Mouse (Mus musculus): Measurements from ENCODE around the gene Aprt. TPM values are rescaled to one million over a fixed set of nuclear protein-coding genes. Genes with fewer than 3 reads are reported as not detected.

Aprt gene
- polyA plus RNA-seq, 1 experiment from 2014 or later, result 247 TPM

DNA sequence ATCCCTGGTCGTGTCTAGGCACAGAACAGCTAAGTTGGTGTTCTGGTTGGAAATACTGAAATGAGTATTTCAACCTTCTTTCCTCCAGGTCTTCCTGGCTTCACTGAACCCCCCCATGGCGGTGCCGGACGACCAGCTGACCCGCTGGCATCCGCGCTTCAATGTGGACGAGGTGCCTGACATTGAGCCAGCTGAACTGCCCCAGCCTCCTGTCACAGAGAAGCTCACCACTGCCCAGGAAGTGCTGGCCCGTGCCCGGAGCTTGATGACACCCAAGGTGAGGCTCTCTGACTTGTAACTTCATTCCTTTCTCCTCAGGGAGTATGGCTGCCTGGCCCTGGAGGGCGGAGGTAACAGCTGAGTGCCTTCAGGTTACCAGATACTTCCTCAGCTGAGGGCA, 5.6 kb downstream of the Aprt start:
- no peak overlapping the region for H3K4me2 ChIP-seq (ENCODE audit: low read length)
- no peak overlapping the region for H3K27ac ChIP-seq (ENCODE audit: low read depth, low read length)
- ATAC-seq, result no peak
- H3K36me3 ChIP-seq (ENCODE audit: control insufficient read depth, insufficient read depth, low read length), result peaks cover 36% of the 10 kb centered on the region
- no peak for DNase-seq (ENCODE audit: low spot score)
- H3K4me3 ChIP-seq (ENCODE audit: low read depth, low read length), result no peak overlapping the region
- peaks cover 23% of the 10 kb centered on the region for H3K4me1 ChIP-seq (ENCODE audit: control insufficient read depth, insufficient read depth, low read length)
- H3K27me3 ChIP-seq (replicated peaks; ENCODE audit: control insufficient read depth, insufficient read depth, low read length), result no peaks in the 10 kb centered on the region
- no peak overlapping the region for H3K9ac ChIP-seq (ENCODE audit: low read length)
- 96% methylated on average over 11 of the region's 11 CpGs for WGBS
- no peaks in the 10 kb centered on the region for H3K9me3 ChIP-seq (replicated peaks; ENCODE audit: control insufficient read depth, low read length)

DNA sequence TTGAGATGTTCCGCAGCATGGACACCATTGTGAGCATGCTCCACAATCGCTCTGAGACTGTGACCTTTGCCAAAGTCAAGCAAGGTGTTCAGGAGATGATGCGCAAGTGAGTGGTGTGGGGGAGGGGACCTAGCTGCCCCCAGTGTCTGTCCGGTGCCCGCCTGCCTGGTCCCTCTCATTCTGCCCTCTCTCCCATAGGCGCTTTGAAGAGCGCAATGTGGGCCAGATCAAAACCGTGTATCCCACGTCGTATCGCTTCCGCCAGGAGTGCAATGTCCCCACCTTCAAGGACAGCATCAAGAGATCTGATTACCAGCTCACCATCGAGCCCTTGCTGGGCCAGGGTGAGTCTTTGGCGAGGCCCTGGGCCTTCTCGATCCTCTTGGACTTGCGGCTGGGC, 6.7 kb downstream of the Aprt start:
- 97% methylated on average over 16 of the region's 16 CpGs for WGBS
- Histone ChIP-seq H3K9me3 (replicated peaks; ENCODE audit: control insufficient read depth, low read length) (no peaks in the 10 kb centered on the region), H3K4me3 (ENCODE audit: low read depth, low read length) (no peak overlapping the region), H3K27ac (ENCODE audit: low read depth, low read length) (no peak overlapping the region), H3K27me3 (replicated peaks; ENCODE audit: control insufficient read depth, insufficient read depth, low read length) (no peaks in the 10 kb centered on the region), H3K4me1 (ENCODE audit: control insufficient read depth, insufficient read depth, low read length) (peaks cover 13% of the 10 kb centered on the region), H3K4me2 (ENCODE audit: low read length) (no peak overlapping the region), H3K36me3 (ENCODE audit: control insufficient read depth, insufficient read depth, low read length) (peaks cover 36% of the 10 kb centered on the region), H3K9ac (ENCODE audit: low read length) (no peak overlapping the region)
- DNase-seq (ENCODE audit: low spot score) (no peak), ATAC-seq (no peak)

DNA sequence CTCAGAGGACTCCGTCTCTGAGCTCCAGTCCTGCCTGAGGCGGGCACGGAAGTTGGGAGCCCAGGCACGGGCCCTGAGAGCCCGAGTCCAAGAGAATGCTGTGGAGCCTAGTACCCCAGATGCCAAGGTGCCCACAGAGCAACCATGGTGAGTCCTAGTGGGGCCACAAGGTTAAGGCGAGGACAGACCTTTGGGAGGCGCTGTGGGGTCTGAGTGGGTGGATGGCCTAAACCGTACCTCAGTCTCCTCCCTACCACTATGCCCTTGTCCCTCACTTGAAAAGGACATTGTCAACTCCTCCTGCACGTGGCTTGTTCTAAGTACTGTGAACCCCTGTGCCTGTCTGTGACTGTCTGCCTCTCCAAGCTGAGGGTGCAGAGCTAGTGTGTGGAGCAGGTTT, 7.4 kb downstream of the Aprt start:
- peaks cover 32% of the 10 kb centered on the region for H3K36me3 ChIP-seq (ENCODE audit: control insufficient read depth, insufficient read depth, low read length)
- H3K4me3 ChIP-seq (ENCODE audit: low read depth, low read length), result peak overlapping the region; percentile 84
- ATAC-seq (no peak), DNase-seq (ENCODE audit: low spot score) (no peak)
- peak overlapping the region; percentile 89 for H3K4me2 ChIP-seq (ENCODE audit: low read length)
- peak overlapping the region; percentile 84 for H3K9ac ChIP-seq (ENCODE audit: low read length)
- no peak overlapping the region for H3K27ac ChIP-seq (ENCODE audit: low read depth, low read length)
- no peaks in the 10 kb centered on the region for H3K9me3 ChIP-seq (replicated peaks; ENCODE audit: control insufficient read depth, low read length)
- H3K27me3 ChIP-seq (replicated peaks; ENCODE audit: control insufficient read depth, insufficient read depth, low read length), result no peaks in the 10 kb centered on the region
- H3K4me1 ChIP-seq (ENCODE audit: control insufficient read depth, insufficient read depth, low read length), result peaks cover 13% of the 10 kb centered on the region
- 69% methylated on average over 9 of the region's 9 CpGs for WGBS

DNA sequence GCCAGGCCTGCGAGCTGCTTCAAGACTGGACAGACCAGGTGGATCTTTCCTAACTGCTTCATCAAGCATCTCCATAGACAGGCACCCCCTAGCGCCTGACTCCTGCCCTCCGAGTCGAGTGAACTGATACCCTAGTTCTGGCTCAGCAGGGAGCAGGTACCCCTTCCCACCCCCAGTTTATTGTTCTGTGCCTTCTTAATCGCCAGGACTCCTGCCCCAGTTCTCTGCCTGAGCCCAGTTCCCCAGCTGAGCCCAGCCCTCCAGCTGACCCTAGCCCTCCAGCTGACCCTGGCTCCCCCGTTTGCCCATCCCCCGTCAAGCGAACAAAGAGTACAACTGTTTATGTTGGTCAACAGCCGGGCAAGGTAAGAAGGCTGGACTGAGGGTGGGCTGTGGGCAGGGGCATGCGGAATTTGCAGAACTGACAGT, 7.8 kb downstream of the Aprt start:
- H3K4me1 ChIP-seq (ENCODE audit: control insufficient read depth, insufficient read depth, low read length), result peaks cover 13% of the 10 kb centered on the region
- peak overlapping the region; percentile 84 for H3K9ac ChIP-seq (ENCODE audit: low read length)
- no peak overlapping the region for H3K27ac ChIP-seq (ENCODE audit: low read depth, low read length)
- no peak for ATAC-seq
- H3K27me3 ChIP-seq (replicated peaks; ENCODE audit: control insufficient read depth, insufficient read depth, low read length), result no peaks in the 10 kb centered on the region
- peak overlapping the region; percentile 89 for H3K4me2 ChIP-seq (ENCODE audit: low read length)
- H3K9me3 ChIP-seq (replicated peaks; ENCODE audit: control insufficient read depth, low read length), result no peaks in the 10 kb centered on the region
- 8% methylated on average over 10 of the region's 10 CpGs for WGBS
- H3K36me3 ChIP-seq (ENCODE audit: control insufficient read depth, insufficient read depth, low read length), result peaks cover 29% of the 10 kb centered on the region
- DNase-seq (ENCODE audit: low spot score), result no peak
- H3K4me3 ChIP-seq (ENCODE audit: low read depth, low read length), result peak overlapping the region; percentile 84

DNA sequence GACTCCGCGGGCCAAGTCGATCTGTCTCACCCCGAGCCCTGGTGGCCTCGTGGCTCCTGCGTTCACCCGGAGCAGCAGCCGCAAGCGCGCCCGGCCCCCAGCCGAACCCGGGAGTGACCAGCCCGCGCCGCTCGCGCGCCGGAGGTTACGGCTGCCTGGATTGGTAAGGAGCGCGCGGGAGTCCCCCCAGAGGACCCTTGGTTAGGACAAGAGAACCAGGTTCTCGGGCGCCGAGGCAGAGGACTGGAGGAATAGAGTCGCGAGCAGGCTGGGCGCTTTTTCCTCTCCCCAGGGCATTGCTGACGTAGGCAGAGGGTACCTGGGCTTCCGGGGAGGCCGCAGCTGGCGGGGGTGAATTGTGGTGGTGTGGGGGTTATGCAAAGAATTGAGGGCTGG, 8.6 kb downstream of the Aprt start:
- H3K36me3 ChIP-seq (ENCODE audit: control insufficient read depth, insufficient read depth, low read length), result peaks cover 29% of the 10 kb centered on the region
- peak overlapping the region; percentile 84 for H3K4me3 ChIP-seq (ENCODE audit: low read depth, low read length)
- H3K9ac ChIP-seq (ENCODE audit: low read length), result peak overlapping the region; percentile 84
- H3K9me3 ChIP-seq (replicated peaks; ENCODE audit: control insufficient read depth, low read length), result no peaks in the 10 kb centered on the region
- under 1% methylated on average over 34 of the region's 34 CpGs for WGBS
- DNase-seq (ENCODE audit: low spot score), result no peak
- peak overlapping the region; percentile 89 for H3K4me2 ChIP-seq (ENCODE audit: low read length)
- peaks cover 13% of the 10 kb centered on the region for H3K4me1 ChIP-seq (ENCODE audit: control insufficient read depth, insufficient read depth, low read length)
- H3K27ac ChIP-seq (ENCODE audit: low read depth, low read length), result peak overlapping the region; percentile 68
- H3K27me3 ChIP-seq (replicated peaks; ENCODE audit: control insufficient read depth, insufficient read depth, low read length), result no peaks in the 10 kb centered on the region
- ATAC-seq, result peak; percentile 57; the same call in 1 of the 2 replicates

DNA sequence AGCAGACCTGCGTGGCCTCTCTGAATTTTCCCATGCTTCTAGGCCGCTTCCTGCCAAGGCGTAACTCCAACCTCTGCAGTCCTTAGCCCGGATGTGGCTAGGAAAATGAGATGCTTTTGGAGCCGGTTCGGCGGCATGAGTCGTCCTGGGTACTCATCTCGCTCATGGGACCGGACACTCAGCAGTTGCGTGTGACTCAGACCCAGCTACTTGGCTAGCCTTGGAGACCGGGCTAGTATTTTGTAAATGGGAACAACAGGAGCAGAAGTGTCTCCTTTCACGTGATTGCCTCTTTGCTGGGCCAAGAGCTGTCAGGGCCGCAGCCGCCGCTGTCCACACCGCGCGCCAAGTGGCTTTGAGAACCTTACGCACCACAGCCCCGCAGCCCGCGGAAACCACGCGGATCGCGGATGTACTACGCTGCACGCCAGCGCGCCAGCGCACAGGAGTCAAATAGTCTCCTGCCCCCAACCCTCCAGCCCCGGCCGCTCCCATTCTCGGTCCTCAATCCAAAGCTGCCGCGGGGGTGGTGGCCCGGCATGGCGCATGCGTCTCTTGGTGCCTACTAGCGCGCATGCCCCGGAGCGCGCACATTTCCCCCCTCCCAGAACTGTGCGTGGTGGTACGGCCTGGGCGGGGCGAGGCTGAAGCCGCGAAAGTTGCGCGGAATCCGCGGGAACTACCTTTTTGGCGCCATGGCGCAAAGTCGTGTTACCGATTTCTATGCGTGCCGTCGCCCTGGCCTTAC, 9.2 kb downstream of the Aprt start, which contains the start of gene Cdt1:
Gene Cdt1 (plus strand): TSS at position 655 of the 748 bp plus-strand sequence.
- H3K4me1 ChIP-seq (ENCODE audit: control insufficient read depth, insufficient read depth, low read length), result peaks cover 13% of the 10 kb centered on the region
- H3K4me3 ChIP-seq (ENCODE audit: low read depth, low read length), result peak within 1 kb of the TSS; percentile 84
- H3K27me3 ChIP-seq (replicated peaks; ENCODE audit: control insufficient read depth, insufficient read depth, low read length), result no peaks in the 10 kb centered on the region
- H3K9ac ChIP-seq (ENCODE audit: low read length), result peak within 1 kb of the TSS; percentile 84
- under 1% methylated on average over 60 of the region's 62 CpGs for WGBS
- peaks cover 27% of the 10 kb centered on the region for H3K36me3 ChIP-seq (ENCODE audit: control insufficient read depth, insufficient read depth, low read length)
- DNase-seq (ENCODE audit: low spot score) (peak; percentile 97), ATAC-seq (peak; percentile 98)
- H3K9me3 ChIP-seq (replicated peaks; ENCODE audit: control insufficient read depth, low read length), result no peaks in the 10 kb centered on the region
- peak within 1 kb of the TSS; percentile 82 for H3K27ac ChIP-seq (ENCODE audit: low read depth, low read length)
- peak within 1 kb of the TSS; percentile 89 for H3K4me2 ChIP-seq (ENCODE audit: low read length)

DNA sequence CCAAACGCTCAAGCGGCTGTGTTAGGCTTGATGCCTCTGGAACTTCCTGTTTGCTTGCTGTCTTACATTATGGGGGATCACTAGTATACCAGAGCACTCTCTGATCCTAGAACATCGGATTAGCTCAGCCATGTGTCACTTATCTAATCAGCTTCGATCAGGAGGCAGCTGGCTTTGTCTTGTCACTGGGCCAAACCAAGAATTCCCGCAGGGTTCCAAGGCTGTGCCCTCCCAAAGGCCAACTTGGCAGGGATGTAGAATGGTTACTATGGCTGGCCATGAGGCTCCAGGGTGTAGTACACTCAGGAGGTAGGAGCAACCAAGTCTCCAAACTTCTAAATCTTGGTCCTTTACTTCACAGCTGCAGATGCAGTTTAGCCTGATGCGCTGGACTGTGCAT, 9.9 kb downstream of the Aprt start:
- WGBS, result 27% methylated on average over 6 of the region's 6 CpGs
- H3K27me3 ChIP-seq (replicated peaks; ENCODE audit: control insufficient read depth, insufficient read depth, low read length), result no peaks in the 10 kb centered on the region
- DNase-seq (ENCODE audit: low spot score), result no peak
- peak overlapping the region; percentile 89 for H3K4me2 ChIP-seq (ENCODE audit: low read length)
- peak overlapping the region; percentile 82; the same call in 1 of the 2 replicates for H3K27ac ChIP-seq (ENCODE audit: low read depth, low read length)
- H3K9ac ChIP-seq (ENCODE audit: low read length), result peak overlapping the region; percentile 84
- H3K4me3 ChIP-seq (ENCODE audit: low read depth, low read length), result peak overlapping the region; percentile 84
- no peak for ATAC-seq
- H3K36me3 ChIP-seq (ENCODE audit: control insufficient read depth, insufficient read depth, low read length), result peaks cover 19% of the 10 kb centered on the region
- H3K9me3 ChIP-seq (replicated peaks; ENCODE audit: control insufficient read depth, low read length), result no peaks in the 10 kb centered on the region
- peaks cover 13% of the 10 kb centered on the region for H3K4me1 ChIP-seq (ENCODE audit: control insufficient read depth, insufficient read depth, low read length)

DNA sequence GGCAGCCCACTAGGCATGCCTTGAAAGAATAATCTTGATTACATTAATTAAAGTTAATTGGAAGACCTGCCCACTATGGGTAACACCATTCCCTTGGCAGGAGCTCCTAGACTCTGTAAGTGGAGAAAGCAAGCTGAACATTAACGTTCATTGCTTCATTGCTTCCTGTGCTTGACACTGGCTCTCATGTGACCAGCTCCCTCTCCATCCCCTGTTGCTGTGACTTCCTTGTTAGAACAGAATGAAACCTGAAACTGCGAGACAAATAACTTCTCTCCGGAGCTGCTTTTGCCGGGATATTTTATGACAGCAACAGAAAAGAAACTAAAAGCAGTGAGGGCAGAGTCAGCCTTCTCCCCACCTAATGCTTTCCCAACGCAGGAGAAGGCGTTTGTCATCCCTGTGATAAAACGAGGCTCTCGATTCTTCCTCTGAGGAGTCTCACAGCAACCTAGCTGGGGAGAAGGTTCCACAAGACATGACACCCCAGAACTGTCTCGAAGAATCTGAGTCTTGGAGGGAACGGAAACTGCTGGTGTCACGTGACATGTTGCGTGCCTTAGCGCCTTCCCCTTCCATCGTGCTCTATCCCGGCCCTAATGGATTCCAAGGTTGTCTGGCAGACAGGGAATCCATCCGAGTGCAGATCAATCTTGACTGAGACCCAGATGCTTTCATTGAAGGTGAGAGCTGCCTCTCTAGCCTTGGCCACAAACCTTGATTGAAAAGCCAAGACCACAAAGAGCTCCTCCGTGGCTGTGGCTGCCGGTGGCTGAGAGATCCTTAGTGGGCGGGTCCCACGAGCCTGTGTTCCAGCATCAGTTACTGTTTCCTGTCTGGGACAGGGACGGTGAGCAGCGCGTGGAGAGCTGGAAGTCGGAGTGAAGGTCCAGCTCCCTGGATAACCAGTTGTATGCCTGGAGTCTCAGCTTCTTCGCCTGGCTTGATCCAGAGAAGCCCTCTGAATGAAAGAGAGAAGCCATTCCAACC, 12.1 kb downstream of the Aprt start:
- DNase-seq (ENCODE audit: low spot score) (no peak), ATAC-seq (no peak)
- WGBS, result 89% methylated on average over 25 of the region's 25 CpGs
- Histone ChIP-seq H3K4me2 (ENCODE audit: low read length) (no peak overlapping the region), H3K9ac (ENCODE audit: low read length) (no peak overlapping the region), H3K36me3 (ENCODE audit: control insufficient read depth, insufficient read depth, low read length) (no peaks in the 10 kb centered on the region), H3K27me3 (replicated peaks; ENCODE audit: control insufficient read depth, insufficient read depth, low read length) (no peaks in the 10 kb centered on the region), H3K4me1 (ENCODE audit: control insufficient read depth, insufficient read depth, low read length) (peaks cover 13% of the 10 kb centered on the region), H3K4me3 (ENCODE audit: low read depth, low read length) (no peak overlapping the region), H3K9me3 (replicated peaks; ENCODE audit: control insufficient read depth, low read length) (no peaks in the 10 kb centered on the region), H3K27ac (ENCODE audit: low read depth, low read length) (no peak overlapping the region)

All from forebrain, embryonic 14.5 days (tissue).